Mouse (Mus musculus): ENCODE results near the gene Srgn.
"Not testable (repeated sequence)": the region's sequence is repeated elsewhere in the genome, so short reads cannot be mapped to it uniquely, and the experiment has no call there.

The Srgn gene

DNA sequence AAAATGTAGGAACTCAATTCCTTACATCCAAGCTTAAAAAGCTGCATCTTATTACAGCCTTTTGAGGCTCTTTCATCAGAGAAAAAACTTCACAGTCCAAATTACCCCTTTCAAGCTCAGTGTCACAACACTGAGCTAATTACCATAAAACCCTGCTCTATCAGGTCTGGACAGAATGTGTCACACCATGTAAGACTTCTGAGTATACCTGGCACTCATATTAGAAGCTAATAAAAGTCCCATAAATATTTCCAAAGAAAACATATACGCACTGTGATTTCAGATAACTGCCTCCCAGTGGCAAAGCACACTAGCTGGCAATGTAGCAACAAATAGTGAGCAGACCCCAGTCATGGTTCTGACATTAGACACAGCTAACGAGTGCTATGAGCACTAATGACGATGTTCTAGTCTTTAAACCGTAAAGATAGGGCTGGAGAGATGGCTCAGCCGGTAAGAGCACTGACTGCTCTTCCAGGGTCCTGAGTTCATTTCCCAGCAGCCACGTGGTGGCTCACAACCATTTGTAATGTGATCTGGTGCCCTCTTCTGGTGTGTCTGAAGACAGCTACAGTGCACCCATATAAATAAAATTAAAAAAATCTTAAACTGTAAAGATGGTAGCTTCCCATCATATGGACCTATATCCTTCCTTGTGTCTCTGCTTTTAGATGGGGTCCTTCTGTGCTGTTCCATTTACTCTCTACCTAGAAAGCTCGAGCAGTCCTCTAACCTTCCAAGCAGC, 46.0 kb downstream of the Srgn start:
- no peak for DNase-seq

DNA sequence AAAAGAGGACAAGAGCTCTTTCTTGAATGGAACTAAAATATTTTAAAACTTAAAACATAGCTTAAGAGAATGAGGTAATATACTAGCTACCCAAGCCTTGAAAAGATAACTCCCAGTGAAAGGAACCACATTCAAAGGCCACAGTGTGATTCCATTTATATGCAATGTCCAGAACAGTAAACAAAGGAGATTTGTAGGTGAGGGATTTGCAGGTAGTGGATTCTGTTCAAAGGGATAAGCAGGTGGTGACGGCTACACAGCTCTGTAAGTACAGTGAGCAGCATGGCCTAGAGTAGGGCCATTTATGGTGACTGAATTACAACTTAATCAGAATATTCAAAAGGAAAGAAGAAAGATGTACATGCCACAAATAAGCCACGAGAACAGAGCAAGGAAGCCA, 50.3 kb downstream of the Srgn start:
- no peak for DNase-seq

DNA sequence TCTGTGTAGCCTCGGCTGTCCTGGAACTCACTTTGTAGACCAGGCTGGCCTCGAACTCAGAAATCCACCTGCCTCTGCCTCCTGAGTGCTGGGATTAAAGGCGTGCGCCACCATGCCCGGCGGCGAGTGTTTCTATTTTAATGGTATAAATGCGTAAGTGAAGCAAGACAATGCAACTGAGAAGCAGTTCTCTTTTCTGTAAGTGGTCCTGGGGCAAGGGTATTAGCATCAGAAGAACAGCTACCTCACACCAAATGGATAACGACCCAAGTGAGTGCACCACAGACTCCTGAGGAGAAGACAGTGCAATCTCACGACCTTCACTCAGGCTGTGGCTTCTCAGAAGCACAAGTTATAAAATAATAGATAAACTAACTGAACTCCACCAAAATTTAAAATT, 52.3 kb downstream of the Srgn start:
- no peak for DNase-seq

DNA sequence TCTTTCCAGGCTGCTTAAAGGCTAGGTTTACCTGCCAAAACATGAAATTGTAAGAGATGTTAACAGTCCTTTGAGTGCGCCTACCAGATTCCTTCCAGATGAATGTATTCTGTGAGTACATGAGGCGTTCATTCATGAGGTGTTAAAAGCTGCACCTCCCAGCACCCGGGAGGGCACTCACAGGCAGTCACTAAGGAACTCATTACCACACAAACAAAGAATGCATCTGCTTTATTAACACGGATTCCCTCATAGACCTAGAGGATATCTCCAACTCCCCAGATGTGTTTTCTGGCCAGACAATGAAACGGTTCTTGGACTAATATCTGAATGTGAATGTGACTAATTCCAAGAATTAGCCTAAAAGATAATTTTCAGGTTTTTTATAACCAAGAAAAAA, 56.1 kb downstream of the Srgn start:
- DNase-seq: no peak

DNA sequence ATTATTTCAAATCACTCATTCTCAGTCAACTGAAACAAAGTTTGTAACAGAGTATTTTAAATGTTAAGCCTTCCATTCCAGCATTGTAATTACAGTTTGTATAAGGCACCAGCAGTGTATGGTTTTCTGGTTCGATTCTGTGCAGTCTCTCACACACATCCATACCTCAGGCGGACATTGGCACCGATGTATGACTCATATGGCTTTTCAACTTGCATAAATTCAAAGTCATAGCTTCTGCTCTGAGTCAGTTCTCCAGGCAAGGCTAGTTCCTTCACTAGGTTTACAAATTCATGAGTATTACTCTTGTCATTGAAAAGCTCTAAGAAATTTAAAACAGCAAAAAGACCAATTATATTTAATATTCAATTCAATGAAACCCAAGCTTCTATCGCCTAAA, 57.5 kb downstream of the Srgn start:
- no peak for DNase-seq

DNA sequence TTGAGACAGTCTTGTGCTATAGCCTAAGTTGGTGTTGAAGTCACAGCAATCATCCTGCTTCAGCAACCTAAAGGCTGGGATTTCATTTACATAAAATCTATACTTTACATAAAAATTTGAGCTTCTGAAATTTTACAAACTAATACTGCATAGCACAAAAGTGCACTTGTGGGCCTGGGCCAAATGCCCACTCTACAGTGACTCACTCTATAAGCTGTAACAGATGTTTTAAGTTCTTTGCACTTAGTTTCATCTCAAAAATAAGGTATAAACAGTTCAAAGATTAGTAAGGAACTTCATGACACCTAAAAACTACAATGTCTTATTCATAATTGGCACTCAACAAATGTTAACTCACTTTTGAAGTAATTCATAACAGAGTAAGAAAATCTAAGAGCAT, 65.9 kb downstream of the Srgn start:
- DNase-seq: no peak

DNA sequence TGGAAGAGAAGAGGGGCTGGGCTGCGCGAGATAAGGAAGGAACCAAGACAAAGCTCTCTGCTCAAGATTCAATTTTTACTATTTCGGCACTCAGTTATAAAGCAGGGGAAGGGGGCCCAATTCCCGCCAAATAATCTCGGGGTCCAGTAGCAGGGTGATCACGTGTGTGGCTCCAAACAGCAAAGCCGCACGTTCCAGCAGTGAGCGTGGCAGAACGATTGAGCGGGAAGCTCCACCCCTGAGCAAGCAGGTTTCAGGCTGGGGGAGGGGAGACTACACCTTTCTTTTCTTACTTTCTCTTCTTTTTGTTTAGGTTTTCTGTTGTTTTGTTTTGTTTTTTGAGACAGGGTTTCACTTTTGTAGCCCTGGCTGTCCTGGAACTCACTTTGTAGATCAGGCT, 75.2 kb downstream of the Srgn start:
- DNase-seq: not testable (repeated sequence)

DNA sequence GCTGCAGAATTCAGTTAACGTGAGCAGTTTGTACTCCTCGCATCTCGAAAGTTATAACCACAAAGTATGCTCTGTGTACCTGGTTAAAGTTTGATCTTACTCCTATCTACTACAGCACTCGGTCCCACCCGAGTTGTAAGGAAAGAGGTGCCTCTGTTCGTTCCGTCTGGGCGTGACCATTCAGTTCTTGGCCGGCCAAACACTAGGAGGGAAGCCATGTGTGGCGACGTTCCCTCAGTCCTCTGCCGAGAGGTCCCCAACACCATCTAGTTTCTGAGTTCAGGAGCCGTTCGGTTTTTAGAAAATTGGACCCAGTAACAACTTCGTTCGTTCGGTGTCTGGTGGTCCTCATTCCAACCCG, 77.0 kb downstream of the Srgn start:
- DNase-seq: peak; percentile 17

DNA sequence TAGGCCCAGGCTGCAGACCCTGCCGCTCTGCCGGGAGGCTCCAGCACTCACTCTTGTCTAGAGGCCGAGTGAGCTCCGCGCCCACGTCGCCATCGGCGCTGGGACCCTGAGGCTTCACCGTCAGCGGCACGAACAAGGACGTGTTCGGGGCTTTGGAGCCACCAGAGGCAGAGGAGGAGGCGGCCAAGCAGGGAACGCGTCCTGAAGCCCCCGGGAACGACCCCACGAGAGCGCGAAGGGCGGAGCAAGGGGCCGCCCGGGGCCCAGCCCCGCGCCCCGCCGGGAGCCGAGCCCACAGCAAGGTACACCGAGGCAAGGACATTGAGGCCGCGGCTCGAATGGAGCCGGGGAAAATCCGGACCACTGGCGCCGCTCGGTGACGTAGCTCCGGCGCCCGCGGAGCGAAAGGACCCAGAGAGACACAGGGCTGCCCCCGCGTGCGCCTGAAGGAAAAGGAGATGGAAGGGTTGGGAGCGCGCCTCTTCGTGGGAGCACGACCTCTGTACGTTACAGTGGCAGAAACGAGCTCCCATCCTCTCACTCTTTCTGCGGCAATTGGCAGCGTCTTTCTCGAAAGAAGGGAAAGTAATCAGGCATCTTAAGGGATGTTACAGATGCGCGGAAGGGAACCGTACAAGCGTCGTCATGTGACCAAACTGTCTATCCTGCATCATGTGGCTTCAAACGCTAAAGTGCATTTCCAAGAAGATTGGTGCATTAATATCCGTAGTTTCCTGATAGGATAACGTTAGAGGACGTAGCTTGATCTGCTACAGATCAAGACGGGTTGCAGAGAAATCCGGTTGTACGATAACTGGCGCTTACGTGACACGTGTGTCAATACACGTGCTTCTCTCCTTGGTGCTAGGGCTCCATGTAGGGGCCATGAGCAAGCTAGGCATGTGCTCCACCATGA, 77.6 kb downstream of the Srgn start, which contains the start of the genes 4930507D05Rik and Supv3l1:
TSS of gene 4930507D05Rik (plus strand) at position 126 of the 916 bp plus-strand sequence.
TSS of gene Supv3l1 (minus strand) at position 375 of the 916 bp plus-strand sequence.
- DNase-seq: peak; percentile 87
